Mouse (Mus musculus) cerebellum, adult 9-10 months (tissue): ENCODE results near the gene Olfr846.

Experiments used
- DNase-seq: peaks from one replicate; pipeline ENCODE4 v3.0.0; 2022

Gene Olfr846

GRCm38 (mm10) chr9:19363905-19364304, at the start of gene Olfr846:
TSS of gene Olfr846 (minus strand) at chr9:19364005.
- no peak for DNase-seq

- no peak for DNase-seq
These were observed 14.8 kb upstream of the Olfr846 start, which contains the start of gene Olfr847 for GRCm38 (mm10) chr9:19378569-19378968. TSS of gene Olfr847 (minus strand) at chr9:19378669.

GRCm38 (mm10) chr9:19336157-19336556, 27.6 kb downstream of the Olfr846 start, which contains the start of gene Olfr845:
TSS of gene Olfr845 (plus strand) at chr9:19336457.
- no peak for DNase-seq

DNA sequence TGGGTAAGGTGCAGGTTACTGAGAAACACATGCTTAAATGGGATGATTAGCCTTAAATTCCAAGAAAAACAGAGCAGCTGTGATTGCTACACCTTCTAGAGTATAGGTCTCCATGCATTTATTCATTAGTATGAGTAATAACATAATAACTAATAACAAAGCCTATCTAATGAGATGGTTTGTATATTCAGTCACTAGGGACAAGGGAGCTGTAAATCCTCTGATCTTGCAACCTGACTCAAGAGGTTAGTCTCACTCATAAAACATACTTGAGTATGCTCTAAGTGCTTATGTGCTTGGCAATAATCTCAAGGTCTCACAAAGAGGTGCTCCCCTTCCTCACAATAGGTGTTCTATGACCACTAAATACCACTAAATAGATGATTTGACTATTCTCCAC, 47.8 kb downstream of the Olfr846 start, which contains the start of gene Olfr844:
Olfr844 (plus strand) TSS at position 301 of the 400 bp plus-strand sequence.
- no peak for DNase-seq
